In the genomic region with DNA sequence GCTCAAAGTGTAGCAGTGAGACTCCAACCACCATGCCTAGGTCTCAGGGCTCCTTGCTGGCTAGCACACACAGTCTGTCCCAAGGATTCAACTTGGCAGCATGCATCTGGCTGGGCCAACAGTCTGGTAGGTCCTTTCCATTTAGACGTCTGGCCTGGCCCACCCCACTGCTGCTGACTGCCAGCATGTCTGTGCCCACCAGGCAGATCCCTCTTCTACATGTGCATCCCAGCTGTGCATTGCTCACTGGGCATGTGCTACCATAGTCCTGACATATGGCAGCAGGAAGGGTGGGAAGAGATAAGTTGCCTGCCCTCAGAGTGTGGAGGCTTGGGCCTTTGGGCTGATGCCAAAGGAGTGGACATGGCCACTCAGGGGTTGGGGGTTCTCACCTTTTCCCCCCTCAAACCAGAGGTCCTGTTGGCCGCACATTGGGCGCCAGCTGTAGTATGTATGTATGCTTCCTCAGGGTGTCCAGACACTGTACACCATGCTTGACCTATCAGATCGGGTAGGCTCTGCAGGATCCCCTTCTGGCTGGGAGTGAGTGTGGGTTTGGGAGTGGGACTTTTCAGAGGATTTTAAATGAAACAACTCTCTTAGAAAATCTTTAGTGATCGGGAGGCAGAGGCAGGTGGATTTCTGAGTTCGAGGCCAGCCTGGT, we compare ENCODE assay signal across 22 mouse cellular contexts. TPM values are rescaled to one million over a fixed set of nuclear protein-coding genes. Genes with fewer than 3 reads are reported as not detected.
DNase-seq lines count a peak whose midpoint lies in the region; ATAC-seq lines count a peak whose summit lies in the region.
"Had no signal": no experiment of that assay in that cellular context is flagged by ENCODE, and none has a peak within 500 bp of the region (broad histone marks: within the 10 kb centered on the region; RNA-seq: fewer than 3 reads in every experiment).

No protein-coding gene starts in this region.

- H3K27ac ChIP-seq in hindbrain, embryonic 16.5 days (ENCODE audit: low read depth, low read length): no peak overlapping the region
- H3K27ac ChIP-seq in hindbrain, embryonic 14.5 days: no peak overlapping the region
- H3K27ac ChIP-seq: embryonic facial prominence, embryonic 13.5 days; forebrain, embryonic 13.5 days; heart, adult 2 months had no signal

- H3K4me2 ChIP-seq in hindbrain, embryonic 16.5 days (ENCODE audit: low read length): no peak overlapping the region
- H3K4me2 ChIP-seq in hindbrain, embryonic 14.5 days (replicated peaks): no peak overlapping the region
- H3K4me2 ChIP-seq: embryonic facial prominence, embryonic 13.5 days; forebrain, embryonic 13.5 days; heart, embryonic 11.5 days had no signal

- H3K9ac ChIP-seq in hindbrain, embryonic 16.5 days (ENCODE audit: low read depth, low read length): no peak overlapping the region
- H3K9ac ChIP-seq in hindbrain, embryonic 14.5 days: no peak overlapping the region
- H3K9ac ChIP-seq: embryonic facial prominence, embryonic 13.5 days; forebrain, embryonic 13.5 days; forebrain, postnatal 0 days had no signal

- DNase-seq in cerebellum, postnatal 14 days: peak; percentile 22 to 45
- DNase-seq in cerebellum, postnatal 36 days: no peak
- no peak for DNase-seq in hindbrain, embryonic 14.5 days (ENCODE audit: low spot score)
- no peak for DNase-seq in thymus, postnatal 10 days (ENCODE audit: low spot score in 2 of 2)
- DNase-seq: adrenal gland, postnatal 14 days; cerebellum, adult 11-12 months; cerebellum, adult 9-11 months; forebrain, postnatal 0 days; gastrocnemius, postnatal 14 days; heart, adult 2 months; heart, postnatal 36 days had no signal

- H3K4me1 ChIP-seq in hindbrain, embryonic 16.5 days (ENCODE audit: control insufficient read depth, insufficient read depth, low read depth, low read length): no peaks in the 10 kb centered on the region
- no peaks in the 10 kb centered on the region for H3K4me1 ChIP-seq in hindbrain, embryonic 14.5 days (replicated peaks; ENCODE audit: control insufficient read depth, insufficient read depth, low read length)
- H3K4me1 ChIP-seq in megakaryocyte, embryonic 14.5 days: peaks cover 17% of the 10 kb centered on the region
- H3K4me1 ChIP-seq: embryonic facial prominence, embryonic 13.5 days; forebrain, embryonic 13.5 days had no signal

- H3K36me3 ChIP-seq in hindbrain, embryonic 16.5 days (ENCODE audit: control insufficient read depth, insufficient read depth, low read length): no peaks in the 10 kb centered on the region; the same call in 1 of the 2 replicates
- peaks cover 8% of the 10 kb centered on the region; the same call in 1 of the 2 replicates for H3K36me3 ChIP-seq in hindbrain, embryonic 14.5 days (replicated peaks; ENCODE audit: control insufficient read depth, insufficient read depth)
- H3K36me3 ChIP-seq in megakaryocyte, embryonic 14.5 days (replicated peaks; ENCODE audit: low read length): peaks cover 7% of the 10 kb centered on the region

- H3K9me3 ChIP-seq in hindbrain, embryonic 16.5 days (ENCODE audit: control insufficient read depth, low read length): no peaks in the 10 kb centered on the region
- no peaks in the 10 kb centered on the region for H3K9me3 ChIP-seq in hindbrain, embryonic 14.5 days (ENCODE audit: control insufficient read depth, low read length)
- no peaks in the 10 kb centered on the region for H3K9me3 ChIP-seq in megakaryocyte, embryonic 14.5 days
- H3K9me3 ChIP-seq: embryonic facial prominence, embryonic 13.5 days; forebrain, embryonic 13.5 days had no signal

- 89% methylated on average over 6 of the region's 6 CpGs for WGBS in hindbrain, embryonic 16.5 days
- 94% methylated on average over 6 of the region's 6 CpGs for WGBS in hindbrain, embryonic 14.5 days

- H3K27me3 ChIP-seq in hindbrain, embryonic 16.5 days (replicated peaks; ENCODE audit: control insufficient read depth, insufficient read depth, low read length): no peaks in the 10 kb centered on the region
- no peaks in the 10 kb centered on the region for H3K27me3 ChIP-seq in hindbrain, embryonic 14.5 days (ENCODE audit: control insufficient read depth, insufficient read depth, low read length)
- H3K27me3 ChIP-seq in megakaryocyte, embryonic 14.5 days (replicated peaks): no peaks in the 10 kb centered on the region
- H3K27me3 ChIP-seq: embryonic facial prominence, embryonic 13.5 days; forebrain, embryonic 13.5 days; Patski had no signal

- peak; percentile 60; the same call in 1 of the 2 replicates for ATAC-seq in hindbrain, embryonic 16.5 days
- ATAC-seq in hindbrain, embryonic 14.5 days (ENCODE audit: low FRiP score): no peak
- ATAC-seq in megakaryocyte, adult 5-6 weeks (ENCODE audit: poor library complexity, severe bottlenecking): no peak
- ATAC-seq: activated CD4-positive, CD25-positive, alpha-beta regulatory T cell, adult 4 months; forebrain, embryonic 13.5 days; forebrain, postnatal 0 days; Patski had no signal

- no peak overlapping the region for H3K4me3 ChIP-seq in hindbrain, embryonic 16.5 days (ENCODE audit: low read length)
- no peak overlapping the region for H3K4me3 ChIP-seq in hindbrain, embryonic 14.5 days (replicated peaks; ENCODE audit: low read length)
- H3K4me3 ChIP-seq in megakaryocyte, embryonic 14.5 days (replicated peaks): peak overlapping the region; percentile 9
- H3K4me3 ChIP-seq: embryonic facial prominence, embryonic 13.5 days; forebrain, embryonic 13.5 days; heart, adult 2 months had no signal

RNA-seq across cellular contexts. Expression of a gene that starts 22.4 kb away (rescaled TPM):
- 300 and 327 TPM in 2 replicates for polyA plus RNA-seq in hindbrain, embryonic 16.5 days (2015; fragmentation: Nextera tagmentation; extraction: Ambion mirVana)
- 305 and 316 TPM in 2 replicates for polyA plus RNA-seq in hindbrain, embryonic 14.5 days (2014; fragmentation: Nextera tagmentation; extraction: Ambion mirVana)
- polyA plus RNA-seq in megakaryocyte, embryonic 14.5 days (2012; ENCODE audit: insufficient read depth, low replicate concordance): 103 and 334 TPM in 2 replicates
- 293 and 324 TPM in 2 replicates for total RNA-seq in megakaryocyte, adult 5-6 weeks (2015)
- total RNA-seq in megakaryocyte, adult 5-6 weeks (2017): 231 and 287 TPM in 2 replicates

RNA-seq across cellular contexts. Expression of a gene that starts 46.1 kb away (rescaled TPM):
- polyA plus RNA-seq in hindbrain, embryonic 16.5 days (2015; fragmentation: Nextera tagmentation; extraction: Ambion mirVana): 59.2 and 68.9 TPM in 2 replicates
- 55.8 and 58.0 TPM in 2 replicates for polyA plus RNA-seq in hindbrain, embryonic 14.5 days (2014; fragmentation: Nextera tagmentation; extraction: Ambion mirVana)
- polyA plus RNA-seq in megakaryocyte, embryonic 14.5 days (2012; ENCODE audit: insufficient read depth, low replicate concordance): 37.7 and 44.1 TPM in 2 replicates
- 8.0 and 14.3 TPM in 2 replicates for total RNA-seq in megakaryocyte, adult 5-6 weeks (2015)
- total RNA-seq in megakaryocyte, adult 5-6 weeks (2017): 0.89 and 5.4 TPM in 2 replicates

RNA-seq across cellular contexts. Expression of a gene that starts 51.7 kb away (rescaled TPM):
- polyA plus RNA-seq in hindbrain, embryonic 16.5 days (2015; fragmentation: Nextera tagmentation; extraction: Ambion mirVana): 0.36 TPM in 1 of 2 replicates, not detected in the other
- 0.51 TPM in 1 of 2 replicates, not detected in the other for polyA plus RNA-seq in hindbrain, embryonic 14.5 days (2014; fragmentation: Nextera tagmentation; extraction: Ambion mirVana)
- polyA plus RNA-seq in megakaryocyte, embryonic 14.5 days (2012; ENCODE audit: insufficient read depth, low replicate concordance): 0.25 TPM in 1 of 2 replicates, not detected in the other
- total RNA-seq in megakaryocyte, adult 5-6 weeks (2015): not detected in 2 replicates
- total RNA-seq in megakaryocyte, adult 5-6 weeks (2017): not detected in 2 replicates
- total RNA-seq: adrenal gland, postnatal 14 days had no signal
- polyA plus RNA-seq: activated CD4-positive, CD25-positive, alpha-beta regulatory T cell, adult 4 months; forebrain, embryonic 13.5 days; heart, embryonic 11.5 days; heart, embryonic 16.5 days; hindbrain, embryonic 11.5 days; intestine, embryonic 14.5 days had no signal

RNA-seq across cellular contexts. Expression of a gene that starts 52.3 kb away (rescaled TPM):
- 20.4 TPM in 2 replicates for polyA plus RNA-seq in hindbrain, embryonic 16.5 days (2015; fragmentation: Nextera tagmentation; extraction: Ambion mirVana)
- 22.7 and 27.8 TPM in 2 replicates for polyA plus RNA-seq in hindbrain, embryonic 14.5 days (2014; fragmentation: Nextera tagmentation; extraction: Ambion mirVana)
- 1.7 and 4.1 TPM in 2 replicates for polyA plus RNA-seq in megakaryocyte, embryonic 14.5 days (2012; ENCODE audit: insufficient read depth, low replicate concordance)
- total RNA-seq in megakaryocyte, adult 5-6 weeks (2015): 10.2 and 13.1 TPM in 2 replicates
- 12.9 and 16.7 TPM in 2 replicates for total RNA-seq in megakaryocyte, adult 5-6 weeks (2017)

Comparison
In these comparisons a context has a peak if more than half of its experiments do, and no peak if none do; other contexts are left out.
1. DNase-seq: peak in cerebellum, postnatal 14 days (2 of 2); none in cerebellum, postnatal 36 days (0 of 2), hindbrain, embryonic 14.5 days (single experiment) and thymus, postnatal 10 days (0 of 2).